Mouse (Mus musculus): ENCODE measurements around the gene Tas2r134. TPM values are rescaled to one million over a fixed set of nuclear protein-coding genes. Genes with fewer than 3 reads are reported as not detected.

Tas2r134 gene
- not detected for polyA plus RNA-seq (2017; shearing (Covaris generic))

DNA sequence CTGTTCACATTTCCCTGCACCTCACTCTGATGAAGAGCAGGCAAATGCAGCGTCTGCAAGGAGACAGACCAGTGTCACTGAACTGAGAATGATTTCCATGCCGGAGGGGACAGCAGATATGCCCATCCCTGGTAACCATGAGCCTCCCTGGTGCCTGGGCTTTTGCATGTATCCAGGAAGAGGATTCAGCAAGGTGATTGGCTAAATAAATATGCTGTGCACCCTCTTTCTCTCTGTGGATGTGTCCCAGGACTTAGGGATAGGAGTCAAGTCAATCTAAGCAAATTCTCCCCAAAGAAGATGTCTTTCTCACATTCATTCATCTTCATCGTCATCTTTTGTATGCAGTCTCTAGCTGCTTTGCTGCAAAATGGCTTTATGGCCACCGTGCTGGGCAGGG is at the start of gene Tas2r134:
Gene Tas2r134 (plus strand): TSS at position 301 of the 400 bp plus-strand sequence.

